Mouse (Mus musculus): ENCODE measurements around the gene Tepp. TPM values are rescaled to one million over a fixed set of nuclear protein-coding genes. Genes with fewer than 3 reads are reported as not detected.

Gene Tepp
- polyA plus RNA-seq, 1 experiment from 2014 or later, result 6.6 TPM

DNA sequence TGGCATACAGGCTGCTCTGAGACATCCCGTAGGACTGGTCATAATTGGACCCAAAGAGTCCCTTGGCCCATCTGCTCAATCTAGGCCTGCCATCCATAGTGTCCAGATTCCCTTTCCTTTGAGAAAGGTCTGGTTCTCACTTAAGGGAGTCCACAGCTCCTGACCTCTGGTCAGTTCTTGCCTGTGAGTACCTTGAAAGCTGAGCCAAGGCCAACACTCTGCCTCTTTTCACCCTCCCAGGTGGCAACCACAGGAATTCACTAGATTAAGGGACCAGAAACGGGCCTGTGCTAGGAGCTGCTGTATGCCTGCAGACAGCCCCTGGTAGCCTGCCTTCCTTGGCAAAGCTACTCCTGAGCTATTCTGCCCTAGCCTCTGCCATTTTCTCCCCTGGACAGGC lies 44.2 kb downstream of the Tepp start:
- H3K9me3 ChIP-seq (ENCODE audit: control insufficient read depth, low read length), result no peaks in the 10 kb centered on the region
- no peaks in the 10 kb centered on the region for H3K36me3 ChIP-seq (ENCODE audit: control insufficient read depth, insufficient read depth, low read length)
- no peak for ATAC-seq
- H3K4me3 ChIP-seq (ENCODE audit: low read length), result no peak overlapping the region
- H3K4me1 ChIP-seq (ENCODE audit: control insufficient read depth, insufficient read depth, low read depth, low read length), result peaks cover 36% of the 10 kb centered on the region
- 64% methylated on average over 2 of the region's 2 CpGs for WGBS
- no peak overlapping the region for H3K9ac ChIP-seq (ENCODE audit: low read depth, low read length)
- no peak overlapping the region for H3K27ac ChIP-seq (ENCODE audit: low read depth, low read length)
- H3K4me2 ChIP-seq (ENCODE audit: low read length), result peak overlapping the region; percentile 93; the same call in 1 of the 2 replicates
- no peaks in the 10 kb centered on the region for H3K27me3 ChIP-seq (replicated peaks; ENCODE audit: control insufficient read depth, insufficient read depth, low read length)

DNA sequence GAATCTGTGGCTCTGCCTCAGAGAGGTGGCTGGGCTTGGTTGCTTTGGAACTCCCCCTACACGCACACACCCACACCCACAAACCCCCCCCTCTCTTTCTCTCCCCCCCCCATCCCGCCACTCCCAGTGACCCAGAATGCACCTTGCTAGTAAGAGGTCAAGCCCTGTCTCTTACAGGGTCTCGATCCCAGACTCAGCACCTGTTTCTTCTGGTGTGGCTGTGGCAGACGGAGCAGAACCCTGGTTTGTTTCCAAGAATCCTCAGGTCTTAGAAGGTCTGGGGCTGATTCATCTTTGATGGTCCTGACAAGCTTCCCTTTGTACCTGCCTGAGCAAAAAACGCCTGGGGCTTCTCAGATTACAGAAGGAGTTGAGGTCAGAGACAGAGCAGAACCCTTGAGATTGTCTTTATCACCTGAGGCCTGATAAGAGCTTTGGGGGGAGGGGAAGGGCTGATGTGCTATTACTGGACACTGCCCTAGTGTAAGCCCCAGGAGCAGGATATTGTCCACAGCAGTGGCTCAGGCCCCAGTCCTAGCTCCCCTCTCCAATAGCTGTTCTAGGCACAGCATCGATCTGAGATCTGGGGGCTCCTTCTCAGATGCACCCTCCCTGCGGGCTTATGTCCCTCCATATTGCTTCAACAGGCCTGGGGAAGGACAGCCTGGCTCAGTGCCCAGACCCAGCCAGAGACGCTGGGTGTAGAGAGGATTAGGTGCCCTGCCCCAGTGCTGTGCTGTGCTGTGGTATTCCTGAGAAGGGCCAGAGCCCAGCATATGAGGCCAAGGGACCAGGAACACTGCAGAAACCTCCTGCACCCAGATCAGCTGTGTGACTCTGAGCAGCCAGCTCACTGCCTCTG lies 48.4 kb downstream of the Tepp start:
- ATAC-seq, result 0 out of 2 replicates have a peak, but pooled peaks have one; percentile 23
- Histone ChIP-seq H3K4me1 (ENCODE audit: control insufficient read depth, insufficient read depth, low read depth, low read length) (peaks cover 36% of the 10 kb centered on the region), H3K27me3 (replicated peaks; ENCODE audit: control insufficient read depth, insufficient read depth, low read length) (no peaks in the 10 kb centered on the region), H3K4me3 (ENCODE audit: low read length) (no peak overlapping the region), H3K27ac (ENCODE audit: low read depth, low read length) (no peak overlapping the region), H3K36me3 (ENCODE audit: control insufficient read depth, insufficient read depth, low read length) (no peaks in the 10 kb centered on the region), H3K4me2 (ENCODE audit: low read length) (no peak overlapping the region), H3K9ac (ENCODE audit: low read depth, low read length) (peak overlapping the region; percentile 9; the same call in 1 of the 2 replicates), H3K9me3 (ENCODE audit: control insufficient read depth, low read length) (no peaks in the 10 kb centered on the region)
- WGBS, result 52% methylated on average over 6 of the region's 8 CpGs

DNA sequence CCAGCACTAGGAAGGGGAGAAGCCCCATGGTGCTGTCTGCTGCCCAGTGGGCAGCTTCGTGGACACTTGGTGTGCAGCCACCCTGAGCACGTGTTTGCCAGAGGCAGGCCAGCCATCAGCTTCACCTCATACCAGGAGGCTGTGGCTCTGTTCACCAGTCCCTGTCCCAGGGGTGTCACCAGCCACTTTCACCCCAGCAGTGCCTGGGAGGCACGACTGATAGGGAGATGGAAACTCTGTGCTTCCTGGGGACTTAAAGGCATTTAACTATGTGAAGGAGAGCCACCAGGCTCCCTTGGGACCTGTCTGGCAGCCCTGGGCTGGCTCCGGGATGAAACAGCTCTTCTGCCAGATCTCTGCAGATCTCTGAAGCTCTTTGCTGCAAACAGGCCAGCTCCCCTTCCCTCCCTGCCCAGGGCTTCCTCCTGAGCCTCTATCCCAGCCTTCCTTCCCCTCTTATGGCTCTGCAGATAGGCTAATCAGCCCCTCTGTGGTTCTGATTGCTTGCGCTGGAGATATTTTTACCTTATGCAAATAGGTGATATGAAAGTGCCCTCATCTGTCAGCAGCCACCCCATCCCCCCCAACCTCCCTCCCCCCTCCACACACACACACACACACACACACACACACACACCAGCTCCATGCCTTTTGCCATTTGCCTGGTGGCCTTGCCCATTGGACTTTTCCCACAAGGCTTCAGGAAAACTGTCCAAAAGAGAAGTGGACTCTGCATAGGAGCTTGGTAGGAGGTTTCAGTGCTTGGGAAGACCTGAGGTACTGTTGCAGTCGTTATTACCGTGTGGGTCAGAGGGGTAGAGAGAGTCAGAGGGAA lies 50.0 kb downstream of the Tepp start:
- ATAC-seq, result no peak
- Histone ChIP-seq H3K4me1 (ENCODE audit: control insufficient read depth, insufficient read depth, low read depth, low read length) (peaks cover 28% of the 10 kb centered on the region), H3K27ac (ENCODE audit: low read depth, low read length) (no peak overlapping the region), H3K9ac (ENCODE audit: low read depth, low read length) (no peak overlapping the region), H3K36me3 (ENCODE audit: control insufficient read depth, insufficient read depth, low read length) (no peaks in the 10 kb centered on the region), H3K27me3 (replicated peaks; ENCODE audit: control insufficient read depth, insufficient read depth, low read length) (no peaks in the 10 kb centered on the region), H3K4me3 (ENCODE audit: low read length) (no peak overlapping the region), H3K9me3 (ENCODE audit: control insufficient read depth, low read length) (no peaks in the 10 kb centered on the region), H3K4me2 (ENCODE audit: low read length) (no peak overlapping the region)
- WGBS, result 48% methylated on average over 7 of the region's 7 CpGs

DNA sequence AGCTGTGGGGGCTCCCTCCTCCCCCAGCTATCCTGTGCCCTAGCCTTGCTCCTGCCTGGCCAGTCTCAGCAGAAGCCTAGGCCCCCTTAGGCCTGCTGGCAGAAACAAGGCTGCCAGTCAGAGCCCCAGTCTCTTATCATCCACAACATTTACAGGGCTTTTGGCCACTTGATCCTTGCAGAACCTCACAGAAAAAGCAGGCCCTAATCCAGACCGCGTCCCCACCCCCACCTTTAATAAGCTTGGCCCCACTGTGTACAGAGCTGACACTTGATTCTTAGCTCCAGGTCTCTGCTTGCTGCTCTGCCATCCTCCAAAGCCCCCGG lies 50.6 kb downstream of the Tepp start:
- 90% methylated on average over 3 of the region's 3 CpGs for WGBS
- H3K9ac ChIP-seq (ENCODE audit: low read depth, low read length), result no peak overlapping the region
- ATAC-seq, result no peak

DNA sequence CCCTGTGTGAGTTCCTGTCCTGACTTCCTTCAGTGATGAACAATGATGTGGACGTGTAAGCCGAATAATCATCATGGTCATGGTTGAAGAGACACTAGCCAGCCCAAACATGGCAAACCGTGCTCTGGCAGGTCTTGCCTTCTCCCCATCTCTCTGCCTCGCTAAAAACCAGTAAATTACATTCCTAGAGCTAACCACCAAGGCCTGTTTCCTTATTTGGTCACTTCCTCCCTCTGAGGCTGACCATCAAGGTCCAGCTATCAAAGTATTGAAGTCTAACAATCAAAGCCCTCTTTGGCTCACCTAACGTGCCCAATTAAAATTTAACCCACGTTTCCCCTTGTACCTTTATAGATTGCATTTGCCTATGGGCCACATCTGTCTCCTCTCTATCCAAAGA lies 51.9 kb downstream of the Tepp start:
- no peaks in the 10 kb centered on the region for H3K9me3 ChIP-seq (ENCODE audit: control insufficient read depth, low read length)
- H3K4me2 ChIP-seq (ENCODE audit: low read length), result no peak overlapping the region
- H3K4me3 ChIP-seq (ENCODE audit: low read length), result no peak overlapping the region
- H3K9ac ChIP-seq (ENCODE audit: low read depth, low read length), result no peak overlapping the region
- ATAC-seq, result no peak
- no peaks in the 10 kb centered on the region for H3K36me3 ChIP-seq (ENCODE audit: control insufficient read depth, insufficient read depth, low read length)
- H3K27ac ChIP-seq (ENCODE audit: low read depth, low read length), result no peak overlapping the region
- H3K4me1 ChIP-seq (ENCODE audit: control insufficient read depth, insufficient read depth, low read depth, low read length), result peaks cover 22% of the 10 kb centered on the region
- 70% methylated on average over 6 of the region's 6 CpGs for WGBS
- no peaks in the 10 kb centered on the region for H3K27me3 ChIP-seq (replicated peaks; ENCODE audit: control insufficient read depth, insufficient read depth, low read length)

More for the DNA sequence above, 50.6 kb downstream of the Tepp start:
- Histone ChIP-seq H3K27me3 (replicated peaks; ENCODE audit: control insufficient read depth, insufficient read depth, low read length) (no peaks in the 10 kb centered on the region), H3K27ac (ENCODE audit: low read depth, low read length) (no peak overlapping the region), H3K9me3 (ENCODE audit: control insufficient read depth, low read length) (no peaks in the 10 kb centered on the region), H3K4me2 (ENCODE audit: low read length) (no peak overlapping the region), H3K36me3 (ENCODE audit: control insufficient read depth, insufficient read depth, low read length) (no peaks in the 10 kb centered on the region), H3K4me1 (ENCODE audit: control insufficient read depth, insufficient read depth, low read depth, low read length) (peaks cover 27% of the 10 kb centered on the region), H3K4me3 (ENCODE audit: low read length) (no peak overlapping the region)

DNA sequence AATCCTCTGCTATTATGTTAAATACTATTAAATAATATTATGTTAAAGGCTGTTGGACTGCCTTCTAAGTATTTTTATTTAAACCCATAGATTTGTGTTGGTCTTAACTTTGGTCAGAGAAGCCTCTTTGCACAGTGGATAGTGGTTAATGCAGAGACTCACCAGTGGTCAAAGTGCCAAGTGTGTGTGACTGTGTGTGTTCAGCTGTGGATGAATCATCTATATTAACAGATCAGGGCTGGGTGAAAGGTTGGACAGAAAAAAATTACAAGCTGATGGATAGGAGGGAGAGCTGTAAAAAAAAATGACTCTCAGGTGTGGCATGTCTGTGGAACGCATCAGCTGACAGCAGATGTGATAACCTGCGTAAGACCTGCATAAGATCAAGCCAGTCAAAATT lies 53.5 kb downstream of the Tepp start:
- no peaks in the 10 kb centered on the region for H3K27me3 ChIP-seq (replicated peaks; ENCODE audit: control insufficient read depth, insufficient read depth, low read length)
- no peak overlapping the region for H3K4me3 ChIP-seq (ENCODE audit: low read length)
- no peaks in the 10 kb centered on the region for H3K9me3 ChIP-seq (ENCODE audit: control insufficient read depth, low read length)
- no peak overlapping the region for H3K9ac ChIP-seq (ENCODE audit: low read depth, low read length)
- 98% methylated on average over 2 of the region's 2 CpGs for WGBS
- peaks cover 7% of the 10 kb centered on the region; the same call in 1 of the 2 replicates for H3K36me3 ChIP-seq (ENCODE audit: control insufficient read depth, insufficient read depth, low read length)
- no peak overlapping the region for H3K27ac ChIP-seq (ENCODE audit: low read depth, low read length)
- H3K4me1 ChIP-seq (ENCODE audit: control insufficient read depth, insufficient read depth, low read depth, low read length), result peaks cover 18% of the 10 kb centered on the region
- ATAC-seq, result no peak
- H3K4me2 ChIP-seq (ENCODE audit: low read length), result no peak overlapping the region

DNA sequence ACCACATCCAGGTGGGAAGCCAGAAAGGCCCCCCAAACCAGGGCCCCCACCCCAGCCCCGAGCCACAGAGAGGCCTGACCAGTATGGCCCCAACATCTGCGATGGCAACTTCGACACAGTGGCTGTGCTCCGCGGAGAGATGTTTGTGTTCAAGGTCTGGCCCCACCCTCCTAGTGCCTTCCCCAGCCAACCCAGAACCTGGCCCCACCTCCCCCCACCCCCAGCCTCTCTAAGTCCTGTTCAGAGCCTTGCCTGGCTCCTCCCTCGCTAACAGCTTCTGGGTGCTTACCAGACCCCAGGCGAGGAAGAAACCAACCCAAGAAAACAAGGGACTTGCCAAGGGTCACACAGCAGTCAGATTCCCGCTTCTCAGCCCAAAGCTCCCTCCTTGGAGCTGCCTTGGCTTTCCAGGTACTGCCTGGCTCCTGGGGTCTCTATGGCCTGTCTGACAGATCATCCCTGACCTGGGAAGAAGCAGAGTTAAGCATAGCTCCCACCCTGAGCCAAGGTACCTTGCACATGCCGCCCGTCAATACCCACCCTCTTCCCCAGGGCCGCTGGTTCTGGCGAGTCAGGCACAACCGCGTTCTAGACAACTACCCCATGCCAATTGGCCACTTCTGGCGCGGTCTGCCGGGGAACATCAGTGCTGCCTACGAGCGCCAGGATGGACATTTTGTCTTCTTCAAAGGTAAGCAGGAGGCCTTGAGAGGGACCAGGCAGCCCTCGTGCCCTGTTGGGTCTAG lies 59.4 kb downstream of the Tepp start:
- no peak overlapping the region for H3K4me3 ChIP-seq (ENCODE audit: low read length)
- no peak for ATAC-seq
- H3K4me1 ChIP-seq (ENCODE audit: control insufficient read depth, insufficient read depth, low read depth, low read length), result no peaks in the 10 kb centered on the region
- H3K27ac ChIP-seq (ENCODE audit: low read depth, low read length), result no peak overlapping the region
- H3K9me3 ChIP-seq (ENCODE audit: control insufficient read depth, low read length), result no peaks in the 10 kb centered on the region
- WGBS, result 60% methylated on average over 20 of the region's 20 CpGs
- no peaks in the 10 kb centered on the region for H3K27me3 ChIP-seq (replicated peaks; ENCODE audit: control insufficient read depth, insufficient read depth, low read length)
- H3K36me3 ChIP-seq (ENCODE audit: control insufficient read depth, insufficient read depth, low read length), result peaks cover 19% of the 10 kb centered on the region
- no peak overlapping the region for H3K9ac ChIP-seq (ENCODE audit: low read depth, low read length)
- no peak overlapping the region for H3K4me2 ChIP-seq (ENCODE audit: low read length)

DNA sequence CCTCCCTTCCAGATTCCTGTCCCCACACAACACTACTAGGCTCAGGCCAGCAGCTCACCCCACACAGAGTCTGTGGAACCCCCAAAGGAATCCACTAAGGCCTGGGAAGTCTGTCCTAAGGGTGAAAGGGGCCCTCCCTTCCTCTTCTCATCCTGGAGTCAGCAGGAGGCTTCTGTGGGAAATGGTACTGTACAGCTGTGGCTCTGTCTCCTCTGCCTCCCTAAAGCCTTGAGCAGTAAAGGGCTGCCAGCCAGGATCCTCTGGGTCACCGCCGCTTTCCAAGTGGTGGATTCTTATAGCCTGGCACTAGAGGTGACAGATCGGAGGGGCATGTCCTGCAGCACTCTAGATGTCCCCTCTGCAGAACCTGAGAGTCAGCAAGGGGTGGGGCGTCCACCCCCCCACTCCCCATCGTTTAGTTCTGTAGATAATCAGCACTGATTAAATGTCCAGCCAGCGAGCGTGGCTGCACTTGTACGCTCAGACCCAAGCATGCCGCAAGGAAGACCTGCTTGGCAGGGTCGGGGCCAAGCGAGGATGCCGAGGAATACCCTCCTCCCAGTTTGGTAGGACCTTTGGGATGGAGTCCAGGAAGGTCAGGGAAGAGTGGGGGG lies 63.1 kb downstream of the Tepp start:
- Histone ChIP-seq H3K36me3 (ENCODE audit: control insufficient read depth, insufficient read depth, low read length) (peaks cover 14% of the 10 kb centered on the region), H3K9ac (ENCODE audit: low read depth, low read length) (no peak overlapping the region), H3K9me3 (ENCODE audit: control insufficient read depth, low read length) (no peaks in the 10 kb centered on the region), H3K4me2 (ENCODE audit: low read length) (no peak overlapping the region), H3K4me1 (ENCODE audit: control insufficient read depth, insufficient read depth, low read depth, low read length) (no peaks in the 10 kb centered on the region), H3K27me3 (replicated peaks; ENCODE audit: control insufficient read depth, insufficient read depth, low read length) (no peaks in the 10 kb centered on the region), H3K4me3 (ENCODE audit: low read length) (no peak overlapping the region), H3K27ac (ENCODE audit: low read depth, low read length) (no peak overlapping the region)
- 77% methylated on average over 12 of the region's 12 CpGs for WGBS
- ATAC-seq, result no peak
